Mouse (Mus musculus) midbrain, embryonic 10.5 days (tissue): Measurements from ENCODE around the gene Them7. TPM values are rescaled to one million over a fixed set of nuclear protein-coding genes. Genes with fewer than 3 reads are reported as not detected.

Experiments
- DNase-seq: peaks from one replicate; pipeline ENCODE4 v3.0.0-alpha.2; 2017; ENCODE audit warnings: low spot score
- H3K27ac ChIP-seq: fragments of 300-500 bp; sonication (generic); replicated peaks from 2 replicates; pipeline ENCODE4 v1.5.1; 2016; ENCODE audit warnings: mild to moderate bottlenecking
- H3K27me3 ChIP-seq: fragments of 300-500 bp; sonication (generic); 2 replicates; pipeline ENCODE4 v1.6.1; 2016; ENCODE audit warnings: low read depth, mild to moderate bottlenecking; ENCODE audit not compliant: poor library complexity, severe bottlenecking
- H3K36me3 ChIP-seq: fragments of 300-500 bp; sonication (generic); 2 replicates; pipeline ENCODE4 v1.6.1; 2016; ENCODE audit warnings: mild to moderate bottlenecking, moderate library complexity
- H3K4me1 ChIP-seq: fragments of 300-500 bp; sonication (generic); 2 replicates; pipeline ENCODE4 v1.6.1; 2016
- H3K4me3 ChIP-seq: fragments of 300-500 bp; sonication (generic); 2 replicates; pipeline ENCODE4 v1.5.1; 2016; ENCODE audit warnings: mild to moderate bottlenecking, moderate library complexity
- H3K9me3 ChIP-seq: fragments of 300-500 bp; sonication (generic); replicated peaks from 2 replicates; pipeline ENCODE4 v1.6.1; 2016; ENCODE audit warnings: mild to moderate bottlenecking
- WGBS: fragments of 180-500 bp; shearing (Covaris S2); methylation state at CpG from one replicate; pipeline ENCODE4 v1.1.7; 2016; 5-methylcytosine and 5-hydroxymethylcytosine counted together
- polyA plus RNA-seq: library from polyadenylated mRNA; unstranded; fragments of >200 nt; fragmentation: Nextera tagmentation; extraction: Ambion mirVana; gene quantifications from 2 replicates; pipeline ENCODE4 v1.2.1, GENCODE M21; 2016

Them7 gene
- 0.10 and 0.46 TPM in 2 replicates for polyA plus RNA-seq

DNA sequence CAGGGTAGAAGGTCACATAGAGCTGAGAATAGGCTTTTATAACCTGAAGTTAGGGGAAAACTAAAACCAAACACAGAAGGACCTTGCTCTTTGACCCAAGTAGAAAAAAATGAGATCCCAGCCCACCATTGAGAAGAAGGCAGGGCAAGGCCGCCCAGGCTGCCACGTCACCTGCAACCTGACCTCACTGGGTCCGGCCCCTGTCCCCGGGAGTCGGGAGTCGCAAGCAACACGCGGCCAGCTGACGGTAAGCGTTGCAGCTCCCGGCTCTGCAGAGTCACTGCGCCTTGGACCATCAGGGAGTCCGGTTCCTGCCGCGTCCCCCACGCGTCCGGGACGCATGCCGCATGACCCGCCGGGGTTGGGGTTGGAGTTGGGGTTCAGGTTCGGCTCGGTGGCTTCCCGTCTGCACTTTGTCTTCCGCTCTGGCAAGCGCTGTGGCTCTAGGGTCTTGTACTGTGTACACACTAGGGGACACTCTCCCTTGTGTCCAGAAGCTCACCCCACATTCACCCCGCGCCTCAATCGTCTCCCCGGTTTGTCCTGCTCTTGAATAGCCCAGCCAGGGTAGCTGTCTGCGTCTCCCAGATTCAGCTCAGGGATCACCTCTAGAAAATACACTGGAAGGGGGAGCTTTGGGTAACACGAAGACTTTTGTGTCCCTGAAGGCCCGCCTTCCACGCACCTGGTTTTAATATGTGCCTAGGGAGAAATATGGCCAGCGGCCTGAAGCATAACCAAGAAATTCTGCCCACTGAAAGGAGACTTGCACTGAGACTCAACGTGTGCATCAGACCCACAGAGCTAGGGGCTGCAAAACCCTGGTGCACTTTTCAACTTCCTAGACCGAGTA lies at the start of gene Them7:
Gene Them7 (plus strand): TSS at position 187 of the 853 bp plus-strand sequence.
- H3K4me1 ChIP-seq = peaks cover 17% of the 10 kb centered on the region
- H3K36me3 ChIP-seq = no peaks in the 10 kb centered on the region
- 4% methylated on average over 38 of the region's 38 CpGs for WGBS
- H3K27ac ChIP-seq = peak within 1 kb of the TSS; percentile 65; the same call in 1 of the 2 replicates
- H3K9me3 ChIP-seq = no peaks in the 10 kb centered on the region
- H3K27me3 ChIP-seq = peaks cover 44% of the 10 kb centered on the region
- DNase-seq = peak; percentile 69
- peak within 1 kb of the TSS; percentile 60 for H3K4me3 ChIP-seq

DNA sequence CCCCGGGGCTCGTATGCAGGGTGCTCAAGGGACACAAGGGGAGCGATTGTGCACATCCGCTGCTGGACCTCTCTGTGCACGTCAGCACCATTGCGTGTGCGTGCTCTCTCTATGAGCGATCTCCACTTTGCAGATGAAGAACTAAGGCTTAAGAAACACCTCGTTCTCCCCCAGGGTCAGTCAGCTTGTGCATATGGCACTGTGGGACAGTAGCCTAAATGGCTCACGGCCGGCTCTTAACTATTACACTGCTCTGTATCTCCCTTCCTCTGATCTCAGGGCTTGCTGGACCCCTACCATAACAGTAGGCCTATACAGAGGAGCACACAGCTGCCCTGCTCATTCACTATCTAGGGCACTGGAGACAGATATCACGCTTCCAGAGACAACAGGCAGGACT lies 45.2 kb upstream of the Them7 start:
- no peaks in the 10 kb centered on the region for H3K36me3 ChIP-seq
- peaks cover 7% of the 10 kb centered on the region; the same call in 1 of the 2 replicates for H3K9me3 ChIP-seq
- H3K27me3 ChIP-seq = no peaks in the 10 kb centered on the region
- DNase-seq = no peak
- 93% methylated on average over 12 of the region's 12 CpGs for WGBS
- 0 out of 2 replicates have a peak, but pooled peaks cover 5% of the 10 kb centered on the region for H3K4me1 ChIP-seq
- no peak overlapping the region for H3K27ac ChIP-seq
- no peak overlapping the region for H3K4me3 ChIP-seq

DNA sequence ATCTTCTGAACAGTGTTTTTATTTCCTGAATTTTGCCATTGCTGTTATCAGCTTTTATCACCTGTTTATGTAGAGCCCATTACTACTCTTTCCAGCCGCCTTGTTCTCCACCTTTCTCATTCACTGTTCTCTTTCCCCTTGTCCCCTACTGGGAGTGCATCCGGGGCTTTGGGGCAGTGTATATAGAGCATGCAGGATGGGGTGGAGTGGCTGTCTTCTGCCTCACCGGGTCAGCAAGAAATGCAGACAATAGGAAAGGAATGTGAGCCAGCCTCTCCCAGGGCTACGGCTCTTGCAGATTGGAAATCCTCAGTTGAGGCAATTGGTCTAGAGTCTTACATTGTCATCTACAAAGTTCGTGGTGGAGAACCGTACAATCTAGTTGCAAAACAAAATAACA lies 41.6 kb upstream of the Them7 start:
- Histone ChIP-seq H3K27me3 (no peaks in the 10 kb centered on the region), H3K4me3 (no peak overlapping the region), H3K36me3 (no peaks in the 10 kb centered on the region), H3K9me3 (peaks cover 7% of the 10 kb centered on the region; the same call in 1 of the 2 replicates), H3K27ac (no peak overlapping the region), H3K4me1 (0 out of 2 replicates have a peak, but pooled peaks cover 5% of the 10 kb centered on the region)
- 32% methylated on average over 6 of the region's 6 CpGs for WGBS
- no peak for DNase-seq

DNA sequence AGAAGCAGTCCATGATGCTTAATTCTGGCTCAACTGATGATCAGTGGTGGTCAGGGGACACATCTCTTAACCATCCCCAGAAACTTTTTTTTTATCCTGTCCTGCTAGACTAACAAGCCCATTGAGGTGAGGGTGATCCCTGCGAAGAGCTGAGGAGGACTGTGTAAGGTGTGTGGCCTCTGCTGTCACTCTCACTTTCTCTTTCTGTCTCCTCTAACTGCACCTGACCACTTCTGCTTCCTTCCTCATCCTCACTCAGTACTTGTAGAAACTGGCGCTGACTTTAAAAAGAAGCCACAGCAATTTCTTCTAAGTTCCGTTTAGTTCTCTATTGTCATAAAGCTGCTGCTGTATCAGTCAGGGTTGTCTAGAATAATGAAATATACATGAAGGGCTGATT lies 39.0 kb upstream of the Them7 start:
- H3K27me3 ChIP-seq = no peaks in the 10 kb centered on the region
- DNase-seq = no peak
- 0 out of 2 replicates have a peak, but pooled peaks cover 5% of the 10 kb centered on the region for H3K4me1 ChIP-seq
- H3K4me3 ChIP-seq = no peak overlapping the region
- no peaks in the 10 kb centered on the region for H3K36me3 ChIP-seq
- H3K27ac ChIP-seq = no peak overlapping the region
- H3K9me3 ChIP-seq = 0 out of 2 replicates have a peak, but pooled peaks cover 5% of the 10 kb centered on the region
- WGBS = 91% methylated on average over 3 of the region's 3 CpGs

- H3K4me1 ChIP-seq = 0 out of 2 replicates have a peak, but pooled peaks cover 5% of the 10 kb centered on the region
- no peak for DNase-seq
- no peaks in the 10 kb centered on the region for H3K36me3 ChIP-seq
- no peak overlapping the region for H3K27ac ChIP-seq
- 83% methylated on average over 13 of the region's 13 CpGs for WGBS
- no peaks in the 10 kb centered on the region for H3K27me3 ChIP-seq
- H3K4me3 ChIP-seq = no peak overlapping the region
- no peaks in the 10 kb centered on the region for H3K9me3 ChIP-seq
These were observed 38.2 kb upstream of the Them7 start for GRCm38 (mm10) chr2:105185768-105186529.

DNA sequence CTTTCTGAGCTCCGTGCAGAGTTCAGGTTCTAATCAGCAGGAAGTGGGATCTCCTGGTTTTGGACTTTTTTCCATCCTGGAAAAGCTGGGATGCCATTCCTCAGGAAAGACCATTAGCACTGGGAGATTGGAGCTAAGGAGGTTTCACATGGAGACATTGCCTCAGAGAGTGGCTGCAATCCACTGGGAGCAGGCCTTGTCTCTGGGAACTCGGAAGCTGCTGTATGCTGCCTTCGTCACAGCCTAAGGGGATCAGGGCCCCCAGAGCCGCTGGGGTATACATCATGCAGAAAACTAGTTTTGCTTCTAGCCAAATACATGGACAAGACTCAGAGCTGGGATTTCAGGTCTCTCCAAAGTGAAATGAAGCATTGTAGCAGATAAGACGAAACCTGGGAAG lies 37.5 kb upstream of the Them7 start:
- Histone ChIP-seq H3K9me3 (no peaks in the 10 kb centered on the region), H3K4me1 (0 out of 2 replicates have a peak, but pooled peaks cover 5% of the 10 kb centered on the region), H3K27ac (no peak overlapping the region), H3K4me3 (no peak overlapping the region), H3K36me3 (no peaks in the 10 kb centered on the region), H3K27me3 (no peaks in the 10 kb centered on the region)
- 84% methylated on average over 5 of the region's 5 CpGs for WGBS
- DNase-seq = no peak

- Histone ChIP-seq H3K36me3 (no peaks in the 10 kb centered on the region), H3K27ac (no peak overlapping the region), H3K9me3 (no peaks in the 10 kb centered on the region), H3K4me1 (no peaks in the 10 kb centered on the region), H3K4me3 (no peak overlapping the region), H3K27me3 (no peaks in the 10 kb centered on the region)
- no peak for DNase-seq
- WGBS = 74% methylated on average over 10 of the region's 10 CpGs
These were observed 35.9 kb upstream of the Them7 start for GRCm38 (mm10) chr2:105188182-105188581.

GRCm38 (mm10) chr2:105189352-105189751 lies 34.8 kb upstream of the Them7 start:
- 37% methylated on average over 5 of the region's 5 CpGs for WGBS
- Histone ChIP-seq H3K9me3 (no peaks in the 10 kb centered on the region), H3K4me3 (no peak overlapping the region), H3K4me1 (no peaks in the 10 kb centered on the region), H3K36me3 (no peaks in the 10 kb centered on the region), H3K27me3 (no peaks in the 10 kb centered on the region), H3K27ac (no peak overlapping the region)
- DNase-seq = no peak

- 44% methylated on average over 8 of the region's 8 CpGs for WGBS
- no peak overlapping the region for H3K4me3 ChIP-seq
- no peak overlapping the region for H3K27ac ChIP-seq
- no peaks in the 10 kb centered on the region for H3K27me3 ChIP-seq
- H3K36me3 ChIP-seq = no peaks in the 10 kb centered on the region
- DNase-seq = no peak
- H3K4me1 ChIP-seq = no peaks in the 10 kb centered on the region
- no peaks in the 10 kb centered on the region for H3K9me3 ChIP-seq
These were observed 24.0 kb upstream of the Them7 start for GRCm38 (mm10) chr2:105200152-105200551.

- Histone ChIP-seq H3K27ac (no peak overlapping the region), H3K36me3 (no peaks in the 10 kb centered on the region), H3K4me3 (no peak overlapping the region), H3K4me1 (no peaks in the 10 kb centered on the region), H3K27me3 (no peaks in the 10 kb centered on the region), H3K9me3 (no peaks in the 10 kb centered on the region)
- no peak for DNase-seq
- WGBS = 87% methylated on average over 9 of the region's 9 CpGs
These were observed 17.5 kb upstream of the Them7 start for GRCm38 (mm10) chr2:105206563-105207174.

- Histone ChIP-seq H3K4me1 (peaks cover 5% of the 10 kb centered on the region; the same call in 1 of the 2 replicates), H3K27me3 (no peaks in the 10 kb centered on the region), H3K36me3 (no peaks in the 10 kb centered on the region), H3K9me3 (no peaks in the 10 kb centered on the region), H3K27ac (no peak overlapping the region), H3K4me3 (no peak overlapping the region)
- DNase-seq = no peak
- WGBS = 80% methylated on average over 7 of the region's 7 CpGs
These were observed 11.3 kb upstream of the Them7 start for GRCm38 (mm10) chr2:105212839-105213238.

DNA sequence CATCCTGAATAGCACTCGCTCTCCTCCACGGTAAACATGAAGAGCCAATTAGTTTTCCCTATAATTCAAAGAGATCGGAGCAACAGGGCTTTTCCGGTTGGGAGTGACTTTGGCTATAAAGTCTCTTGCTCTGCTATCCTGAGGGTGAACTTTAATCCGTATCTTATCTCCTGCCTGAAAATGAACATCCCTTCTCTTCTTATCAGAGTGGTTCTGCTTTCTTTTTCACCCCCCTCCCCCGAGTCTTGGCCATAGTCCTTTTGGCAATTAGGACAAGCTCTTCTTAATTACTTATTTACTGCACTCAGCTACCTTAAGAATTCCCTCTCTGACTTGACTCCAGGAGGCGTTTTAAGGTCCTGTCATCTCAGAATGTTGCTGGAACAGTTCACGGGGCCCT lies 8.2 kb upstream of the Them7 start:
- peaks cover 5% of the 10 kb centered on the region; the same call in 1 of the 2 replicates for H3K4me1 ChIP-seq
- no peak overlapping the region for H3K27ac ChIP-seq
- no peak overlapping the region for H3K4me3 ChIP-seq
- no peak for DNase-seq
- WGBS = 62% methylated on average over 8 of the region's 8 CpGs
- H3K36me3 ChIP-seq = no peaks in the 10 kb centered on the region
- no peaks in the 10 kb centered on the region for H3K9me3 ChIP-seq
- H3K27me3 ChIP-seq = no peaks in the 10 kb centered on the region
